Mouse (Mus musculus) c-Kit-positive CD71-positive TER-119-negative erythroid progenitor cells, embryonic 14.5 days (primary cell): ENCODE results near the gene Ccdc86.

Experiments used
- DNase-seq: peaks from one replicate; pipeline ENCODE4 v3.0.0-alpha.2; 2013; ENCODE audit warnings: low read depth

Gene Ccdc86

DNA sequence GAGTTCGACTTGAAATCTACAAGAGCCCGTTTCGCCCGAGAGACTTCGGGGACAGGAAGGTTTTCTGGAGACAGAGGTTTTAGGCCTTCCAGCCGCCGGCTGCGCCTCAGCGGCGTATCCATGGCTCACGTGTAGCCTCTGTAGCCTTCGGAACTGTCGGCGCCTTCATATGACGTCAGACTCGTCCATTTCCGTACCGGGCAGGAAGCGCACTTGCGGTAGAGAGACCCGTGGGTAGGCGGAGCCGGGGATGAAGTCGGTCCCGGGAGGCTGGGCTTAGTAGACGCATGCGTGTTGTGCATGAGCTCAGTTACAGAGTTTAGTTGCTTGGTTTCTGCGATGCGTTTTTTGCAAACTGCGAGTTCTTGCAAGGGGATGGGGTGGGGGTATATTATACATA is at the start of gene Ccdc86:
Ccdc86 (minus strand) TSS at position 155 of the 400 bp plus-strand sequence.
- DNase-seq: peak; percentile 99

DNA sequence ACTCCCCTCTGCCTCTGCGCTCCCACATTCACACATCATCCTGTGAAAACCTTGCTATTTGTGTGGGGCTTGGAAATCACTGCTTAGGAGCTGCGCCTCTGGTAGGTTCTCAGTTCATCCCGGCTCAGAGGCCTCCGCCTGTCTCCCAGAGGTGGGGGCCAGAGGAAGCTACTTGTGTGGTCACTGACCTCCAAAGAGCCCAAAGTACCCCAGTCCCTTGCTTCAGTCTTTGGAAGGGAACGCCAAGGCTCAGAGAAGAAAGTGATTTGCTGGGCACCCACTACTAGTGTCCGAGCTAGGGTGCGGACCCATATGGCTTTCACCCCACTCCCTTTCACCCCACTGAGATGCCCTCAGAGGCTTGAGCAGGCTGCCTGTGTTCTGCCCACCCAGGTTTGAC is 44.1 kb upstream of the Ccdc86 start, which contains the start of gene Ms4a15:
Ms4a15 (minus strand) TSS at position 101 of the 400 bp plus-strand sequence.
- no peak for DNase-seq

DNA sequence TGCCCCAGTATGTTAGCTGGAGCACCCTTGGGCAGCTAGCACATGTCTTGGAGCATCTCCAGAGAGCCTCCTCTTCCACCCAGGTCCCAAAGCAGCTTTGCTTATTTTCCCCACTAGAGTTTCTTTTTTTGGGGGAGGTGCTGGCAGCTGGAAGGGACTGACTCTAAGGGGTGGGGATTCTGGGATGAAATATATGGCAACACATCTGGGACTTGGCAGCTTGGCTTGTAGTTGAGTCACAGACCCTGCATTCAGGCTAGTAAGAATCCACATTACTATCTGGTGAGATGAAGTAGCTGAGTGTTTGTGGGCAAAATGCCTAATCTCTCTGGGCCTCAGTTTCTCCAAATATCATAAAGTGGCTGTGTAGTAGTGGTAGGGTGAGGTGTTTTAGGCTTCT is 42.8 kb upstream of the Ccdc86 start:
- no peak for DNase-seq

DNA sequence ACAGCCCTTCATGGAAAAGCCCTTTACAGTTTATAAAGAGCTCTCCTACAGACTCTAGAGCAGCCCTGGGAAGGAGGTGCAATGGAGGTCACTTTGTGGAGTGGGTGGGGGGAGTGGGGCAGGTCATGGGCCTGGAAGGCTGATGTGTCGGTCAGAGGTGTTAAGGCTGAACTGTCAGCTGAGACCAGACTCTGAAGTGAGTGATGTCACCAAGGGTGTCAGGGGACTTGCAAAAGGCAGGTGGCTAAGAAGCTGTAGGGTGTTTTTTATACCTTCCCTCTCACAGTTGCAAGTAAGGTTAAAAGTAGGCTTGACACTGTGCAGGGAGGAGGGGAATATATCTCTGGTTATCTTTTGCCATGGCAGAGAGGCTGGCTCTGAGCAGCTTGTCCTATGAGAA is 41.7 kb upstream of the Ccdc86 start:
- DNase-seq: no peak

DNA sequence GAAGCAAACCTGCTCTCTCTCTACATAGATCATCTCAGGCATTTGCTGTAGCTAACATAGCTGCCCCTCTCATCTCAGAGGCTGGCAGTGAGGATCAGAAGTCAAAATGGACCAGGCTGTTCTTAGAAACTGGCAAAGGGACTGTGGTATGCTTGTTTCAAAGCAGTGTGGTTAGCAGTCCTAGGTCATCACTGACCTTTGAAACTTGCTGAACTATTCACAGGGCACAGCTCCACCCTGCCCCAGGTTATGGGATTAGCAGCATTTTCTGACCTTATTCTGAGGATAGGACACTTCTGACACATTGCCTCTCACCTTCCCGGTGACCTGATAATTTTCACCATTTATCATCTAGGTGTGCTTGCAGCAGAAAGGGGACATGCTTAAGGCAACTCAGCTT is 39.5 kb upstream of the Ccdc86 start:
- no peak for DNase-seq

DNA sequence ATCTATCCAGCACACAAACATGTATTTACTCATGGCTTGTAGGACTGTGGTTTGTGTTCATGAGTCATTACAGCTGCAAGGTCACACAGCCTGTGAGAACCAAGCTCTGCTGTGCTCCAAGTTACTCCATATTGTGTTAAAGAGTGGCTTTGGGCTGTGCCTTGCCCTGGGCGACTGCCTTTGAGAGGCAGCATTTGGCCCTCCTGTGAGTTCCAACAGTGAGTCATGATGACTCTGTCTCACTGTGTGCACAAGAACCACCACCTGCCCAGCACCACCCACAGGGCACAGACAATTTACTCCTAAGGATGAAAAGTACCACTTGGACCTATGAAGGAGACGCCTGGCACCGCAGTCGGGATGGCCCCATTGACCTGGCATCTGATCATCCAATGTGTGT is 36.8 kb upstream of the Ccdc86 start:
- no peak for DNase-seq

DNA sequence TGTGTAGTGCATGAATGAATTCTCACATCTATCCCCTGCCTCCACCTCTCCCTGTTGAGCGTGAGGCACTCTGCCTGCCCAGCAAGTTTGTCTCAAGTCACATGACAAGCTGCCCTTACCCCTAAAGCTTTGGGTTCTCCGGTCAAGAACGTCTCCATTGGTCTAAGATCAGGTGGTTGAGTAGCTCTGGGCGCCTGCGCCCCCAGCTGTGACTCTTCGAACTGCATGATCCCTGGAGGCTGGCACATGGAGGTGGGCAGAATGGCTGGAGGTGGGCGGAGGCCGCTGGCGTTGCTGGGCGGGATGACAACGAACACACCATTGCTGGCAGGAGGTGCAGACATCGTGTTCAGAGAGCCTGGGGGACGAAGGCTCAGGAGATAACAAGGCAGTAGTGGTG is 35.5 kb upstream of the Ccdc86 start:
- DNase-seq: no peak

DNA sequence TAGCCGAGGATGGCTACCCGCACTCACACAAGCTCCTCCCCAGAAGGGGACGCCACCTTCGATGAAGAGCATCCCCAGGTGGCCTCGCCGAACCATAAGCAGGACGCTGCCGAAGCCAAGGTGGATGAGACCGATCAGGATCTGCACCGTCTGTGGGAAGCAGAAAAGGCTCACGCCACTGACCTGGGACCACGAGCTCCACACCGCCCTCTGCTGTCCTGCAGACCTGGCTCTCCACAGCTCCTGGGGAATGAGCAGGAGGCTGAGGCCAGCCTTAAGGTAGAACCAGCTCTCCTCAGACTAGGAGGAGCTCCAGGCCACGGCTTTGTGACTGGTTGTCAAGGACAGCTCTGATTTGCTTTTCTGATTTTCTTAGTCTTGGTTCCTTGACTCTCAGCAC is 34.1 kb upstream of the Ccdc86 start:
- DNase-seq: no peak

DNA sequence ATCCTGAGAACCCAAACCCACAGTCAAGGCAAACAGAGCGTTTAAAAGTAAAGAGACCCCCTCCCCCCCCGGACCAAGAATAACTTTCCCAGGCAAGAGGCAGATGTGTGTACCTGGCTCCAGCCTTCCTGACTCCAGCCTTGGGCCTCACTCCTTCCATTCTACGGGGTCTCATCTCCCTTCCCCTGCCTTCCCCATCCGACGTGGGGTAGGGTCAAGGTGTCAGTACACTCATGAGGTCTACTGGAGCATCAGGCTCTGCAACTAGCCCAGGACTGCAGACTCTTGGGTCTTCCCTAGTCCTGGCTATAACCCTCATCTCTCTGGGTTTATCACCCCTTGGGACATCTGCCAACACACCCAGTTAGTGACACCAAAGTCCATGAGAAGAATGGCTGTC is 31.1 kb upstream of the Ccdc86 start:
- DNase-seq: no peak

DNA sequence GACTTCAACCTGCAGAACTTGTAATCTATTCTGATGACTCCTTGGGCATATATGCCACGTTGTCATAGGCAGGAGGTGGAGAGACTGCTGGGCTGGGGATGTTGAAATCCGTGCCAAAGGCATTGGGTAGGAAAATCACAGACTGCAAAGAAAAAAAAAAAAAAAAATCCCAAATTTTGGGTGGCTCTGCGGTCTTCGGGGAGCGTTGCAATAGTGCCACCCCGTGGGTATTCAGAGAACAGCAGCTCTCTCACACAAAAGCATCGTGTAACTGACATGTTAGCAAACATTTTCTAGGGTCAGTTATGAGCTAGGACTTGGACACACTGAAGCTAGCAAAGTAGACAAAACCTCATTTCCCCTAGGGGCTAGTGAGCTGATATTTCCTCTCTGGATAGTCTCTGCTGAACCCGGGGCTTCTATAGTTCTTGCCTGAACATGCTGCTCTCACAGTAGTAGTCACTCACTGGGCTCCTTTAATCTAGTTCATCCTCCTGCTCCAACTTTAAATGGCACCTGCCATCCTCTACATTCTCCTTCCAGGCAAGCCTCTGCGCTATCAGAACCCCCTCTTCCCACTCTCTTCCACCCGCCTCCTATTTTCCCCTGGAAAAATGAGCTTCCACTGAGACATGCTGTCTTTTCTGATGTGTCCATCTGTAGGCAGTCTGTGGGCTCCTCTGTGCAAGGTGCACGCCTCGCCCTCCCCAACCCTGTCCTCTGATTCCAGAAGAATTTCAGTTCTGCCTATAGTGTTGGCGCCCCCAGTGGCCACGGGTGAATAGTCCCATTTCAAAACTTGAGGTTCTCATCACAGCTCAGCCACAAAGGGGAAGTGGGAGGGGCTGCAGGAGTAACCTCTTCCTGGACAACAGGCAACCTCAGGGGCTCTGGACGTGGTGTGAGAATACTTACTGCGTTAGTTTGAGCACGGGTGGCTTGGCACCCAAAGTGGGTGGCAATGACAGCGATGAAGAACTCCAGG is 30.4 kb upstream of the Ccdc86 start:
- peak; percentile 56 for DNase-seq

DNA sequence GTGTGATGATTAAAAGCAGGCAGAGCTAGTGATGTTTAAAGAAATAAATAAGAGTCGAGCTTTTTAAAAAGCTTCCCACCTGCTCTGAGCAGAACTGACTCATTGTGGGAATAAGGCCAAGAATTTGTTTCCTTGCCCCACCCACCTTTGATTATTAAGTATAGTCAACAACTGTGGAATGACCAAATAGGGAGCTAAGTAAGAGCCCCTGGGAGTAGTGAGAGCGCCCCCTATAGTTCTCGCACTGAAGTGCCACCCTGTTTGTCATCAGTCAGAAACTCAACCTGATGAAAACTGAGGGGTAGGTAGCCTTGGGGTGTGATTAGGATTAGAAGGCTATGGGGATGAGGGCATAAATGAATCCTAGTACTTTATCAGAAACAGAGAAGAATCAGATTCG is 27.3 kb upstream of the Ccdc86 start:
- peak; percentile 20 for DNase-seq

DNA sequence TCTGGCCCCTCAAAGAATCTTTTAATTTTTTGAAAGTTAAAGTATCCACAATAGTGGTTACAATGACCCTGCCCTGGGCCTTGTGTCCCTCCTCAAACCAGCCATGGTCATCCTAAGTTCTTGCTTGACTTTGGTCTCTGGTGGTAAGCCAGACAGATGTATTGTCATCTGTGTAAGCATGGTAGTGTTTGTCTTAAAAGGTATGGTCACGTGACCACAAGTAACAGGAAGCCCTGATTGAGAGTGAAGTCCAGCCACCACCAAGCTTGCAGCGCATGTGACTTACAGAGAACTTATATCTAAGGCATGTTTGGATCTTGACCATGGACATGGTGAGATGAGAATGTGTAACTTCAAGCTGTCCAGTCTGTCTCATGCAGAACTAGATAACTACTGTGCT is 26.1 kb upstream of the Ccdc86 start:
- no peak for DNase-seq

DNA sequence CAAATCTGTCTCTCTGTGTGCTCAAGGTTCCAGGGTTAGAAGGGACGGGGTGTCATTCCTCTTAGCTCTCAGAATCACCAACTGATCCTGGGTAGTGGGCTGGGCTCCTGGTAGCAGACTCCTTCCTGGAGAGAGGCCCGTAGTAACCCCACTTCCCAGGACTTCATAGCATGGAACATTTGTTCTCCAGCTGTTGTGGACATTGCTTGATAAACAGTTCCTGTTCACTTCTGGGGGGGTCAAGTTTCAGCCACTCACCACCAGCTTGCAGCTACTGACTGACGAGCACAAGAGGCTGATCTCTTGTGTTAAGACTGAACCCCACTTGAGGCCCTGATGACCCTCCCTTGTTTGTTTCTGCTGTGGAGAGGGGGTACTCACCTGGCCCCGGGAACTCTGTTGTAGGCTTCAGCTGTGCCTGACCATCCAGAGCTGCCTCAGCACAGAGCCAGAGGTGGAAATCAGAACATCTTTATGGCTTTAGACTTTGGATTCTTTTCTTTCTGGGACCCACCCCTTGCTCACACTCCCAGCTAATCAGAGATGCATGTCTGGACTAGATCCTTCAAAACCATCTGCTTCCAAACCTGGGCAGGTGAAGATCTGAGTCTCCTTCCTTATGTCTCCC is 25.3 kb upstream of the Ccdc86 start, which contains the start of gene Ms4a10:
Ms4a10 (minus strand) TSS at position 433 of the 628 bp plus-strand sequence.
- no peak for DNase-seq

DNA sequence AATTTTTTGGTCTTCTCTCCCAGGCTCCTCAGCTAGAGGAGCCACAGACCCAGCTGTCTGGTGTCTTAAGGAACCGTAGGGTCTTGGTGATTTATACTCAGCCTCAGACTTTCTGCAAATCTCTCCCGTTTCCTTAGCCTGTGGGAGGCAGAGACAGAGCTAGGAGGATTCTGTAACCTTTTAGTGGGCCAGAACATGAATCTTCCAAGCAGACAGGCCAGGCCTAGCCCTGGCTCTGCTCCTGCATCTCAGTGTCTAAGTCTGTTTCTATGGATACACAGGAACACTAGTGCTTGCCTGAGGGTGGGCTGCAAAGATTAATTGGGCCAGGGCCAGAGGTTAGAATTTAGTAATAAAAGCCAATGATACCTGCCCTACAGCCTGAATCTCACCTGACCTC is 24.1 kb upstream of the Ccdc86 start:
- DNase-seq: no peak

DNA sequence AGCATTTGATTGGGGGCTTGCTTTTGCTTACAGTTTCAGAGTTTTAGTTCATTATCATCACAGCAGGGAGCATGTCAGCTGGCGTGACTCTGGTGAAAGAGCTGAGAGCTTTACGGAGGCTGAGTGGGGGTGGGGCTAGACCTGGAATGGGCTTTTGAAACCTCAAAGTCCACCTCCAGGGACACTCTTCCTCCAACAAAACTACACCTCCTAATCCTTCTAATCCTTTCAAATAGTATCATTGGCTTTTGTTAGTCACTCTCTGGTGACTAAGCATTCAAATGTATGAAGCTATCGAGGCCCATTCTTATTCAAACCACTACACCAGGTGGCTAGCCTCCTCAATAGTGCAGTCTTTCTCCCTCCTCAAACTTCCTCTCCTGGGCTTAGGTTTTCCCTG is 23.6 kb upstream of the Ccdc86 start:
- DNase-seq: no peak

DNA sequence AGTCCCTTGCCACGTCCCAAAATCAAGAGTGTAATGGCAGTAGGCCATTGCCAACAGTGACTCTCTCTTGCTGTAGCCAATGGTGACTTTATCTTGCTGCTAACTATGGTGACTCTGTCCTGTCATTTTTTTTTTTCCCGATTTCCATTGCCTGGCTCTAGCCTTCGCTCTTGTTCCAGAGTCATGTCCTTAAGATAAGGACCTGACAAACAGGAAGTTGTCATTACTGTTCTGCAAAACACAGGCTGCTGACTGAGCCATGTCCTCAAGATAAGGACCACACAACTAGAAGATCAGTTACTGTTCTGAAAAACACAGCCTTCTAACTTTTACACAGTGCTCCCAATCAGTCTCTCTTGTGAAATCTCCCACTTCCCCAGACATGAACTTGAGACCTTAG is 21.4 kb upstream of the Ccdc86 start:
- DNase-seq: no peak

DNA sequence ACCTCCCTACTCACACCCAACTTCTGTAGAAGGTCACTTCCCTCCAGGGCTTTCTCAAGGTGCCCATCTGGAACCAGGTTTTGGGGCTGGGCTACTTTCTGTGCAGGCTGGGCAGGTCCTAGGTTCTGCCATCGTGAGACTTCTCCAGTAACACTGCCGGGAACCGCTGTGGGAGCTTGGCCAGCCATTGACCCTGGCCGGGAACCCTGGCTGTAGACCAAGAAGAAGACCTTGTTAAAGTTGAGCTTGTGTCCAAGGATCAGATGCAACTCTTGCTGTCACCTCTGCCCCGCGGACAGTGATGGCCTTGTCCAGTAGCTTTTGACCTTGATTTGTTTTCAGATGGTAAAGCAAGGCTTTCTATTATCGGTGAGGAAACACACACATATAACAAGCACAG is 19.5 kb upstream of the Ccdc86 start:
- no peak for DNase-seq

DNA sequence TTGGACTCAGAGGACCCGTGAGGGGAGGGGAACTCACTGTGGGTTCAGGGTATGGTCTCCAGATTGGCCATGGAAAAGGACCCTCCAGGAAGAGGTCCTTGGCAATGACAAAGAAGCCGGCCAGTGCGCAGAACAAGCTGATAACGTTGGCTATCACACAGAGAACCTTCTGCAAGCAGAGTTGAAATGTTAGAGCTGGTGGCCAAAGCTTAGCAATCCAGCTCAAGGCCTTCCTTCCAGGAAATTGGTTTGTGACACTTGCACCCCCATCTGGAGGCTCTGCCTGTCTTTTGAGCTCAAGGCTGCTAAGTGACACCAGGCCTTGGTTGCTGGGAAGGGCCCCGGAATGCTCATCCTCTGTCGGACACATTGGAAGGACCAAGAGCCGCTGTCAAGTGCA is 16.7 kb upstream of the Ccdc86 start:
- DNase-seq: no peak

DNA sequence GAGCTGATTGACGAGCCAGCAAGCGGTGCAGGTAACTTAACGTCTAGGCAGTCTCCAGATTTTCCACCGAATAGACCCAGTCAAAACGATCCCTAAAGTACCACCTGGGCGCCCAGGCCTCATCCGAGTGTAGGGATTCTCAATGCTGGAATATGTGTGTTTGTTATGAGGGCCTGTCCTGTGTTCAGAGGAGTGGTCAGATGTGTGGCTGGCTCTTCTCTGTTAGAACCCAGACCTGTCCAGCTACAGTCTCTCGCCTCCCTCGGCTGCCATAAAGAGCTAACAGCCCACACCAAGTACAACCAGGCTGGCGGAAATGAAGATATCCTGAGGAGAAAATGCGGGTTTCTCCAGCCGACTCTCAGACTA is 10.9 kb upstream of the Ccdc86 start:
- DNase-seq: no peak

DNA sequence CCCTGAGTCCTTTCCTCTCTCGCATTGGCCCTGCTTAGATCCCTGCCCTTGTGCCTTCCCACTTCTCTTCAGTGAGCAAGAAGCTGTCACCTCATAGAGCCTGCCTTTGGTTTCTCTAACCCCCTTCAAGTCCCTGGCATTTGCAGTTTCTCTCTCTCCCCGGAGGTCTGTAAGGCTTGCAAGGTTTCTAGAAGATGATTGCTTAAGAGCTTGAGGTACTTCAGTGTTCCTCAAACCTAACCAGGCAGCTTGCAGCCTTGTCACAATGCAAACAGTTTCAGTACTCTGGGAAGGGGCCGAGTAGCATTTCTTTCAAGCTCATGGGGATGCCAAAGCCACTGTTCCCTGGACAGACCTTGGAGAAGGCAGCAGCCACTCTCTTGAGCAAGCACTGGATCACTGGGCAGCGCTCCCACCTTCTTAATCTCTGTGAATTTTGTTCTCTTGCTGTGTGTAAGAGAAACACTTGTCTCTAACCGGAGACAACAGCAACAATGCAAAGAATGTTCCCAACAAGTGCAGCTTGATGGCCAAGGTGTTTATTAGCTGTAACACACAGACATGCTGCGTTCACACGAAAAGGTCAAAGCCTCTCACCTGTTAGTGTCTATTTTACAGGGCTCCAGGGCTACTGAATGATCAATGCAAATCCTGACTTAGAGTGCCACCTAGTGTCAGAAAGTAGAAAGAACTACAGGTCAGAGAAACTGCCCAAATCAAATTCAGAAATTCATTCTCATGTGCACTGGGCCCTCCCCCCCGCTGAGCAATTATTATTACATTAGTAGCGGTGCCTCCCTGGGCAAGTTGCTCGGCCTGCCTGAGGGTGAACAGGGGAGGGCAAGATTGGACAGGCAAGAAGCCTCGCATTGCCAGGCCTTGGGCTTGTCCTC is 10.3 kb upstream of the Ccdc86 start:
- DNase-seq: no peak

DNA sequence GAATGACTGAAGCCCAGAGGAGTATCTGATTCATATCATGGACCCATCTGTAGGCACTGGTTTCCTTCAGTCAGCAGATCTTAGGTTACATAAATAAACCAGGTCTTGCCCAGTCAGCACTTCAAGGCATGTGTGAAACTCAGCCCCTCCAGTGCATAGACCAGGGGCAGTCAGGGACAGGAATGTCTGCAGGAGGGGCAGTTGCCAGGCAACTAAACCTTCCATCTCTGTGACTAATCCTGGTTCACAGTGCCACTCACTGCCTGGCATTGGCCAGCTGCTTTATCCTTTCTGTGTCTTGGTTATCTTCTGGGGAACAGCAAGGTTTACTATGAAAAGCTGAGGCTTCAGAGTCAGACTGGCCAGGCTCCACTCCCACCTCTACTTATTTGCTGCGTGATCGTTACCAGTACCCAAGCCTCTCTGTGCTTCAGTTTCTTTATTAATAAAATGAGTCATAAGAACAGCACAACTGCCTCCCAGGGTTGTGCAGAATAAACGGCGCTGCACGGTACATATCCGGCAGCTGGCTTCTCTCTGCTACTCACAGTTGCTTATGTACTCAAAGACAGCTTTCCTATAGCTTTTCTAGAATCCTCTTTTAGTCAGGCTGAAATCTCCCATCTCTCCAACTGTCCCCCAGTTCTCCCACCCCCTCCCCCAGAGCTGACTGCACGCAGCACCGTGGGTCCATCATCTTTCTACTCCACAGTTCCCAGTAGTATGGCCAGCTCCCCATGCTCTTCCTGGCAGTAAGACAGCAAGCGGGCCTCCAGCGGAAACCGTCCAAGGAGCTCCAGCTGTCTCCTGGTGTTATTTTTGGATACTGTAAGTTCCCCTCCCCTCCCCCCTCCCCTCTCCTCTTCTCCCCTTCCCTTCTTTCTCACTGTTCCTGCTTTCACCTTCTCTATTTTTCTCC is 3.2 kb upstream of the Ccdc86 start:
- no peak for DNase-seq
